Mouse (Mus musculus) spleen, adult 2 months (tissue): ENCODE data around the gene Kcnt2. TPM values are rescaled to one million over a fixed set of nuclear protein-coding genes. Genes with fewer than 3 reads are reported as not detected.

Source experiments
- DNase-seq, 2 experiments: peaks; one replicate each; pipeline versions ENCODE4 v3.0.0 to v3.0.0-alpha.2; 2012 to 2021; ENCODE audit warnings: low spot score in 2 of 2, low read depth in 1 of 2
- H3K27ac ChIP-seq: fragments of 200-500 bp; 2 replicates; pipeline ENCODE4 v1.5.1; 2012; ENCODE audit warnings: low read length, inconsistent platforms; ENCODE audit not compliant: insufficient read depth
- H3K27me3 ChIP-seq: fragments of 200-500 bp; 2 replicates; pipeline ENCODE4 v1.6.1; 2012; ENCODE audit warnings: mild to moderate bottlenecking, moderate library complexity, low read length, inconsistent platforms; ENCODE audit not compliant: control insufficient read depth, insufficient read depth
- H3K36me3 ChIP-seq: fragments of 200-500 bp; 2 replicates; pipeline ENCODE4 v1.6.1; 2012; ENCODE audit warnings: mild to moderate bottlenecking, low read length, inconsistent platforms; ENCODE audit not compliant: control insufficient read depth, insufficient read depth
- H3K4me1 ChIP-seq: fragments of 200-500 bp; 2 replicates; pipeline ENCODE4 v1.6.1; 2011; ENCODE audit warnings: inconsistent platforms; ENCODE audit not compliant: control insufficient read depth, insufficient read depth, insufficient read length
- H3K4me3 ChIP-seq: fragments of 200-500 bp; 2 replicates; pipeline ENCODE4 v1.5.1; 2011; ENCODE audit warnings: mild to moderate bottlenecking, inconsistent platforms; ENCODE audit not compliant: insufficient read depth, insufficient read length; ENCODE audit errors: extremely low read depth
- CTCF ChIP-seq: fragments of 200-500 bp; IDR thresholded peaks from 2 replicates; pipeline ENCODE4 v1.5.1; 2011; ENCODE audit warnings: mild to moderate bottlenecking, inconsistent platforms; ENCODE audit not compliant: insufficient read depth, insufficient read length, insufficient replicate concordance; ENCODE audit errors: extremely low read depth
- POLR2A ChIP-seq: fragments of 200-500 bp; IDR thresholded peaks from 2 replicates; pipeline ENCODE4 v1.6.1; 2011; ENCODE audit warnings: low read depth, low read length, inconsistent platforms
- WGBS: fragments of 180-500 bp; shearing (Covaris S2); methylation state at CpG from one replicate; pipeline ENCODE4 v1.1.7; 2018; 5-methylcytosine and 5-hydroxymethylcytosine counted together
- polyA plus RNA-seq: library from polyadenylated mRNA; depleted of rRNA; stranded (reverse); fragments of >200 nt; gene quantifications from 2 replicates; pipeline ENCODE4 v1.2.3, GENCODE M21; 2012

Gene Kcnt2
- polyA plus RNA-seq, 1 experiment = not detected

DNA sequence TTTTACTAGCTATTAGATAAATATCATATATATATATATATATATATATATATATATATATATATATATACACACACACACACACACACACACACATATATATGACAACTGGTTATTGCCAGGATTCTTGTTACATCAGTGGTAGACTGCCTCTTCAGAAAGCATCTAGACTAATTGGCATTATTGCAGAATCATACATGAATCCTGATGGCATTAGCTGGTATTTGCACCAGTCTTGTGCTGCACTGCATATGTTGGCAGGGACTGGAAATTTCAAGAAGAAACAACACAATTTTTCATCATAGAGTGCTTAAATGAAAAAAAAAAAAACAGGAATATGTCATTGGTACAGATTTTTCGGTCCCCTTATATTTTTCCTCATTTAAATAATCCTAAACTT is 223.6 kb downstream of the Kcnt2 start:
- no peaks in the 10 kb centered on the region for H3K4me1 ChIP-seq
- DNase-seq = no peak
- H3K36me3 ChIP-seq = no peaks in the 10 kb centered on the region
- 83% methylated on average over 1 of the region's 1 CpGs for WGBS
- H3K4me3 ChIP-seq = no peak overlapping the region
- no peaks in the 10 kb centered on the region for H3K27me3 ChIP-seq
- TF ChIP-seq CTCF (no peak), POLR2A (no peak)
- H3K27ac ChIP-seq = no peak overlapping the region

DNA sequence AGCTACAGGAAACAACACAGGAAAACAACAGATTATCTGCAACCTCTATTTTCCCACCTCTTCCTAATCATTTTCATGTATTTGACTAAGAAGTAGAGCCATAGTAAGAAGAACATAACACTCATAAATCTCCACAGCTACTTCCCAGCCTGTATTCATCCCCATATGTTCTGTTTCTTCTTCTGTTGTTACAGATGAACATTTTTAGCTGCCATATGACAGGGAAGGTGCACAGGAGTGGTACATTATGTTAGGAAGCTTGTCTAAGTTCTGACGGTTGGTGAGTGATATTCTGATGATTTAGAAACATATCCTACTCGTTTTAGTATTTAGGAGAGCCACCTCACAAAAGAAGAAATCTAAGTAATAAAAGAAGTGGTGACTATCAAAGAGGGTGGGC is 231.0 kb downstream of the Kcnt2 start:
- no peaks in the 10 kb centered on the region for H3K36me3 ChIP-seq
- no peak for DNase-seq
- no peak overlapping the region for H3K27ac ChIP-seq
- TF ChIP-seq POLR2A (no peak), CTCF (no peak)
- no peak overlapping the region for H3K4me3 ChIP-seq
- H3K27me3 ChIP-seq = no peaks in the 10 kb centered on the region
- no peaks in the 10 kb centered on the region for H3K4me1 ChIP-seq
- 65% methylated on average over 2 of the region's 2 CpGs for WGBS

DNA sequence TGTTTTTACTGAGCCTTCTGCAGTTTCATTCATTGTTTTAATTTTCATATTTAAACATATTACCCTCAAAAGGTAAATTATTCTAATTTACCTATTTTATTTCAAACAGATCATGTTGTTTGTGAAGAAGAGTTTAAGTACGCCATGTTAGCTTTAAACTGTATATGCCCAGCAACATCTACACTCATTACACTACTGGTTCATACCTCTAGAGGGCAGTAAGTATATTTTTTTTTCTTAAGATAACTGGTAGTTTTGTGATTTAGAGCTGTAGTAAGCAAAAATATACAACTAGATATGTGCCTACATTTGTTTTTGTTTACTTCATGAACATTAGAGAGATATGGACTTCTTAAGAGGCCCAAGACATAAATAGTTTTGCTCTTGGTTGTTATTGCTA is 238.1 kb downstream of the Kcnt2 start:
- H3K4me1 ChIP-seq = no peaks in the 10 kb centered on the region
- no peak for TF ChIP-seq CTCF
- TF ChIP-seq POLR2A = no peak
- H3K4me3 ChIP-seq = no peak overlapping the region
- WGBS = 86% methylated on average over 1 of the region's 1 CpGs
- no peaks in the 10 kb centered on the region for H3K36me3 ChIP-seq
- no peak overlapping the region for H3K27ac ChIP-seq
- no peak for DNase-seq
- H3K27me3 ChIP-seq = no peaks in the 10 kb centered on the region

DNA sequence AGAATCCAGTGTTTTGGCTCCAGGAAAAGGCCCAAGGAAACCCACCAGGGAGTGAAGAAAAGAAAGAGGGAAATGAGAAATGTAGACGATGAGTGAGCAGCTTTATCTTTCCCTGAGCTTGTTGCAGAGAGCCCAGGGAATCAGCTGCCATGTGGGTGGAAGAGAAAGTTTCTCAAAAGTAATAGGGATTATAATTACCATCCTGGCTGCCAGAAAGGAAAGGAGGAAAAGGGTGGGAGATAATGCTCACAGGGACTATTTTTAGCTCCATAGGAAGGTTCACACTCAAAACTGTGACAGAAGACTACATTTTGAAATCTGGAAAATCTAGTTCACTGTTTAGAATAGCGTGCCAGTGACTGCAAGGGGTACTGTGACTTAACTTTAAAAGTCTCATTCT is 243.9 kb downstream of the Kcnt2 start:
- no peaks in the 10 kb centered on the region for H3K36me3 ChIP-seq
- H3K4me1 ChIP-seq = no peaks in the 10 kb centered on the region
- no peaks in the 10 kb centered on the region for H3K27me3 ChIP-seq
- 72% methylated on average over 2 of the region's 2 CpGs for WGBS
- TF ChIP-seq POLR2A (no peak), CTCF (no peak)
- no peak for DNase-seq
- H3K4me3 ChIP-seq = no peak overlapping the region
- no peak overlapping the region for H3K27ac ChIP-seq

GRCm38 (mm10) chr1:140491406-140491805 is 245.4 kb downstream of the Kcnt2 start:
- Histone ChIP-seq H3K27me3 (no peaks in the 10 kb centered on the region), H3K4me3 (no peak overlapping the region), H3K4me1 (no peaks in the 10 kb centered on the region), H3K27ac (no peak overlapping the region), H3K36me3 (no peaks in the 10 kb centered on the region)
- 79% methylated on average over 1 of the region's 1 CpGs for WGBS
- no peak for TF ChIP-seq CTCF
- no peak for DNase-seq

GRCm38 (mm10) chr1:140492237-140492636 is 246.3 kb downstream of the Kcnt2 start:
- H3K4me1 ChIP-seq = no peaks in the 10 kb centered on the region
- 86% methylated on average over 2 of the region's 2 CpGs for WGBS
- no peaks in the 10 kb centered on the region for H3K36me3 ChIP-seq
- no peak overlapping the region for H3K27ac ChIP-seq
- H3K27me3 ChIP-seq = no peaks in the 10 kb centered on the region
- DNase-seq = no peak
- no peak for TF ChIP-seq CTCF
- no peak for TF ChIP-seq POLR2A
- no peak overlapping the region for H3K4me3 ChIP-seq

DNA sequence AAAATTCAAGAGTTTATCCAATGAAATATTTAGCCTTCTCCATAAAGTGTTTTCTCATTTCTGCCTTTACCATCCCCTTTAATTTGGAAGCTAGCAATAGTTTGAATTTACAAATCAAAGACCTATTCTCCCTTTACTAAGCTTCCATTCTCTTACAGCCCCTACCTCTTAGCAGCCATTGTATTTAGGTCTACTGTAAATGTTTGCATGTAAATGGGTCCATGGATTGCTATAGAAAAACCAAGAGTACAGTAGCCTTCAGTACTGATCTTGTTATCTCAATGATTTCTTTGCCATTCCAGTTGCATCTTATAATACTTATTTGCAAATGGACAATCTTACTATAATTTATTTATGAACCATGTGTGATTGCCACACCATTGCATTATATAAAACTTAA is 267.5 kb downstream of the Kcnt2 start:
- TF ChIP-seq CTCF = no peak
- no peak overlapping the region for H3K4me3 ChIP-seq
- no peaks in the 10 kb centered on the region for H3K36me3 ChIP-seq
- H3K27ac ChIP-seq = no peak overlapping the region
- DNase-seq = no peak
- no peaks in the 10 kb centered on the region for H3K27me3 ChIP-seq
- H3K4me1 ChIP-seq = no peaks in the 10 kb centered on the region
